Mouse (Mus musculus) bone marrow macrophage, adult 2 months (primary cell): ENCODE results near the gene Lpcat4.

ENCODE experiments used
- CTCF ChIP-seq: IDR thresholded peaks from 2 replicates; pipeline ENCODE4 v1.5.1; 2012; ENCODE audit warnings: low read depth, mild to moderate bottlenecking, low read length, moderate library complexity
- POLR2A ChIP-seq: IDR thresholded peaks from 2 replicates; pipeline ENCODE4 v1.6.1; 2012; ENCODE audit warnings: mild to moderate bottlenecking, low read depth, low read length, borderline replicate concordance

GRCm38 (mm10) chr2:112239212-112239934 is at the start of gene Lpcat4:
- peak; percentile 62 for TF ChIP-seq CTCF
- TF ChIP-seq POLR2A = no peak
